Mouse (Mus musculus) embryonic fibroblast, embryonic 13.5 days (primary cell): ENCODE measurements around the gene Arhgdib.

Source experiments
- CTCF ChIP-seq: IDR thresholded peaks from 2 replicates; pipeline ENCODE4 v1.5.1; 2011; ENCODE audit warnings: mild to moderate bottlenecking, control low read depth, low read length, moderate library complexity, borderline replicate concordance; ENCODE audit not compliant: insufficient read depth
- POLR2A ChIP-seq: IDR thresholded peaks from 2 replicates; pipeline ENCODE4 v1.6.1; 2011; ENCODE audit warnings: low read depth, mild to moderate bottlenecking, control low read depth, low read length, moderate library complexity

DNA sequence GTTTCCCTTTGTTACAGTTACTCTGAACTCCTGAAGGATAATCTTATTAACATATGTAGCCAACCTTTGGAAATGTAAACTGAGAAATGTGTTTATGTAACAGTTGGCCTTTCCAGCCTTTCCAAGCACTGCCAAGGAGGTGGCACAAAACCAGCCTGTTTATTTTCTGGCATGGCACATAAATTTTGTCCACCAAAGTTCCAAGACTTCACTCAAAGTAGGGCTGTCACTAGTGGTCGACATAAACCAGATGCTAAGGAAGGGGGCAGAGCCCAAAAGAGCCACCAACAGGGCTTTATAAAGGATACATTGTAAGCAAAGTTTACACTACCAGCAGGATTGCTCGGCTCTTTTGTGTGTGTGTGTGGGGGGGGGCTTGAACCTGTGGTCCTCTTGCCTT lies 23.8 kb downstream of the Arhgdib start:
- TF ChIP-seq CTCF (no peak), POLR2A (no peak)
